Mouse (Mus musculus): ENCODE measurements around the gene Ddah1.
A peak's percentile ranks its signal among the peaks of the same experiment; 100 is the strongest.

Gene Ddah1

DNA sequence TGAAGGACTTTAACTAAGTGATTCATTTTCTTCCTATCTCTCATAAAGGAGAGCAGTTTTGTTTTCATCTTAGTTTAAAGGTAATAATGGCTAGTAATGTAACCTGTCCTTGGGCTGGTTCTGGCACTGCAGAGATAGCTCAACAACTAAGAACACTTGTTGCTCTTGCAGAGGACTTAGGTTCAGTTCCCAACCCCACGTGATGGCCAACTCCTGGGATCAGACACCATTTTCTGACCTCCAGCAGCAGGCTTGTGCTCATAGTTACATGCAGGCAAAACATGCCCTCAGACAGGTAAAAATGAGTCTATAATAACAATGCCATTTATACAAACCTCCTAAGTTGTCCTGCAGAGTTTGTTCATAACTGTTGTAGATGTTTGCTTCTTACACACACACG, 5.9 kb downstream of the Ddah1 start:
- DNase-seq (ENCODE audit: low spot score) = no peak

DNA sequence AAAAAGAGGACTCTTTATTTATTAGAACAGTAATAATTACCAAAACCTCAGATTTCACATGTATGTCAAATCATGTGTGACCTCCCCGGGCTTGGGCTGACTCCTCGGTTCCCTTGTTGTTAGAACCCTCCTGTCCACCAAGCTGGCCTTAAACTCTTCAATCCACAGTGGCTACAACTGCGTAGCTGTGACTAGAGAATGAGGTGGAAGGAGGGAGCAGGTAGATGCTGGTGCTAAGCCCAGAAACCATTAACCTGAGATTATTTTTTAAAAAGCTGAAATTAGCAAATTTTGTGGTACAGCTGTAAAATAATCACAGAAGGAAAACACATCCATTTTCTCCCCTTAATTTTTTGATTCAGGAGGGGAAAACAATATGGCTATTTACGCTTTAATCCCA, 10.0 kb downstream of the Ddah1 start:
- no peak for DNase-seq (ENCODE audit: low spot score)

DNA sequence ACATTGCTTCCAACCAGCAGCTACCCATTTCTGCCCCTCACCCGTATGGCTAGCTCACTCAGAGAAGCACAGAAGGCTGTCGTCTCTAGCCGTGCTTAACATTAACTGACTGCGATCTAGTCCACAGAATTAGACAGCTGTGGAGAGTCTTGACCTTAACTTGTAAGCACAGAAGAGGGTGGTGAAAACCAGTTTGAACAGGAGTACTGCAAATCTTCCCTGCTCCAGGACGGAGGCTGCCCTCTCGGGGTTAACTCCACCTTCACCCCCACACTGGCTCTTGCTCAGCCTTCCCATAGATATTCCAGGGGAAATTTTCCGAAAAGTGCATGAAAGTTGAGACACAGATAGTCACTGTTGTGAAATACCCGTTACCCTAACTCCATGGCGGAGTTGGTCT, 14.9 kb downstream of the Ddah1 start:
- DNase-seq (ENCODE audit: low spot score) = no peak

DNA sequence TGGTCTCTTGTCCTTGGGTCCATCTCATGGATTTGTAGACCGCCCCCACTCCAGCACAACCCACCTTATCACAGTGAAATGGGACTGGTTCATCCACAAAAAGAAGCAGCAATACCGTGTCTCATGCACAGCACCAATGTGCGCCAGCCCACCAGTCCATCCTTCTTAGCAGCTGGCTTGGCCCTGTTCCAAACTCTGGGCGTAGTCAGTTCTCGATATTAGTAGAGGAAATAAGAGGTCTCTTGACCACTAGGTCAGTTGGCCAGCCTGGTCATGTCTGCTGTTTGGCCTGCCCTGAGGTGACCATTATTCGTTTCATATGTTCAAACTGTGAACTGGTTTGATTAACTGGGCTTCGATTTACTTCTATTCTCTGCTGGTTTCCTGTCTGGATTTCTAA, 15.9 kb downstream of the Ddah1 start:
- DNase-seq (ENCODE audit: low spot score) = no peak

DNA sequence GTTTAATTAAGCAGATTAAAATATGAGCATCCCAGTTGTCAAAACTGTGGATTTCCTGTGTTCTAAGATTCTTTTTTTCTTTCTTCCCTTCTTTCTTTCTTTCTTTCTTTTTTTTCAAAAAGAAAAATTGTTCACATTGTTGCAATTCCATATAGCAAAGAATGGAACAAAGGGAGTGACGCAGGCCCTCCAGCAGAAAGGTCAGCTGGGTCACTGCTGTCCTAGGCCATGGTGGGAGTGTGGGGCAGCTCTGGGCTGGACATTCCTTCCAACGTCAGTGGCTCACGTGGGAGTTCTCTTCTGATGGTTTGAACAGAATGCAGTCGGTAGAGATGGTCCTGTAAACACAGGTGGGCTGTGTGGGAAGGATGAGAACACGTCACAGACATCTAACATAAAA, 16.8 kb downstream of the Ddah1 start:
- no peak for DNase-seq (ENCODE audit: low spot score)

DNA sequence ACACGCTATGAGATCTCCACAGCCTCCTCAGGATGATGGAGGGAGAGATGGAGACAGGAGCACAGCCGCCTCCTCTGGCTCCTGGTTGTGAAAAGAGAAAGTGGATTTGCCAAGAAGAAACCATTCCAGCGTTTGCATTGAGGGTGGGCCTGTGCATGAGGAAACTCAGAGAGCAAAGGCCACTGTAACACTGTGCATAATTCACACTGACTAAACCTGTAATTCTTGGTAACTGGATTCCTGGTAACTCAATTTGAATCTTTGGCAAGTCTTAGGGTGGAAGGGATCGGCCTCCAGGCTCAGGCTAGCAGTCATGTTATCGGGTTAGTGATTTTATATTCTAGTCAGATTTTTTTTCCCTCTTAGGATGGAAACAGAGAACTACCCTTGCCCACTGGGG, 17.4 kb downstream of the Ddah1 start:
- DNase-seq (ENCODE audit: low spot score) = no peak

DNA sequence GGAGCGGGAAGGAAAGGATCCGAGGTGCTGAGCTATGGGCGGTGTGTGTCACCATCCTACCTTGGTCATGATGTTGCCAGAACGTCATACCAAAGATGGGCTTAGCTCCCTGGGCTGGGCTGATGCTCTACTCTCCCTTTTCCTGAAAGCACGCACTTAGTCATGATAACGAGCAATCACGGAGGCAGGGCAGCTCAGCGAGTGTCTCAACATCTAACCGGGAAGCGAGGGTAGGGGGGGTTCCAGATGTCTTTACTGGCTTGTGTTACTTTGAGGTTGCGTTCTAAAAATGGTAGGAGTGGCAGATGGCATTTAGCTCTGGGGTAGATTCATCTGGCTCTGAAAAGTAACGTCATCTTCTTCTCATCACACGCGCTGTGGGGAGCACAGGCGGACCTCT, 18.5 kb downstream of the Ddah1 start:
- DNase-seq (ENCODE audit: low spot score) = no peak

DNA sequence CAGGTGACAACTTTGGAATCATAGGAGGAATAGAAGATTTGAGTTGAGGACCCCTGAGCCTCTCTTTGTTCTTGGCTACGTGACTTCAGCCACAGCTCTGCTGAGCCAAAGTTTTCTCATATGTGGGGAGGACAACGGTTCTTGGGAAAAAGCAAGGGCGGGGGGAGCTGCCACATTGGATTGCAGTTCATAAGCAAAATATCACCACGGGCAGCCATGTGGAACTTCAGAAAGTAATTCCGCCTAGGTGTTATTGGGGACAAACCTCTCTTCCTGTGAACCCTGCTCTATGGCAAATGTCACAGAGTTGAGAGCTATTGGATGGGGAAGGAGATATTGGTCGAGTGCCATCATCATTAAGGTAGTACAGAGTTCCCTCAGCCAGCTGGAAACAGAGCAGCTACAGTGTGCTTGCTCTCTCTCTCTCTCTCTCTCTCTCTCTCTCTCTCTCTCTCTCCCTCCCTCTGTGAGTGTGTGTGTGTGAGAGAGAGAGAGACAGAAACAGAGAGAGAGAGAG, 20.0 kb downstream of the Ddah1 start:
- no peak for DNase-seq (ENCODE audit: low spot score)

DNA sequence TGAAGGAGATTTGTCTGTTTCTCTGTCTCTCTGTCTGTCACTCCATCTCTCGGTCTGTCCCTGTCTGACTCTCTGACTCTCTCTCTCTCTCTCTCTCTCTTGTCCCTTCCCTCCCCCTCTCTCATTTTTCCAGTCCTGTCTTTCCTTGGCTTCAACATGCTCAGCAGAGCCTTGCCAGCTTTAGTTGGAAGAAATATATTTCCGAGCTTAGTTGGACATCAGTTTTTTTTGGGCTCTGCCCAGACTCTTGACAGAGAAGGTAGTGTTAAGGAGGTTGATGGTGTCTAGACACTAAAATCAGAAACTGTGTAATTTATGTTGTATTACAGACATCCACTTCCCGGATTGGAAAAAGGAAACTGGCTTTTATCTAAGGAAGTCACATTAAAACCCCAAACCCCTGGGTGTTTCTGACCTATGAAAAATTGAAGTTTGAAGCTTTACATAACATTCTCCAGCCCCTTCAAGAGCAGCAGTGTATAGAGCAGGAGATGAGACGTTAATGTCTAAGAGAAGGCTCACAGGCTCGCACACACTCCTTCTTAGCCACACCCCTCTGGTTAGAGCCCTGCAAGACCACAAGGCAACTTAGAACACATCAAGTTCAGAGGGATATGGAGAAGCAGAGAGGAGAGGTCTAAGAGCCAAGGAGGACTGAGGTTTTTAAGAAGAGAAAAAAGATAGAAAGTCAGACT, 21.0 kb downstream of the Ddah1 start:
- no peak for DNase-seq (ENCODE audit: low spot score)

DNA sequence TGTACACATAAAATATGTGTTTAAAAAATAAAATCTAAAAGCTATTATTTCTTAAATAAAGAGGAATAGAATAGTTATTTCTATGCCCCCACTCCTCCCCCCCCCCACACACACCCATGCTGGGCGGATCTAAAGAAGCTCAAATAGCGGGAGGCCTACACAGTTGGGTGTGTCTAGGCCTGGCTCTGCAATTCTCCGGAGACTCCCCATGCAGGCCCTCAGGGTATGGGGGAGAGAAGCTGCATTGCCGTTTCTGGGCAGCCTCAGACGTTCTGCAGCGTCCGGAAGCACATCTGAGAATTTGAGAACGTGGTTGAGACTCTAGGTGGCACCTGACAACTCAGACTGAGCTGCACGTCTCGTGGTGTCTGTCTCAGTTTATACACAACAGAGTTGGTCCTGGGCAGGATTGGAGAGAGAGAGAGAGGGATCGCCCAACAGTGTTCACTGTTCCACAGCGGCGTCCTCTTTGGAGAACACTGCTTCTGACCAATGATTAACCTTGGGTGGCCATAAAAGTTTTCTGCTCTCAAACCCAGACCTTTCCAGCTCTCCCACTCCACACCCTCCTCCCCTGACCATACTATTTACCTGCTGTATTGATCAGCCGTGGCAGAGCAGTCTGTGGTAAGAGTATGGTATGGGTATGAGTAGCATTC, 22.4 kb downstream of the Ddah1 start:
- DNase-seq (ENCODE audit: low spot score) = no peak

DNA sequence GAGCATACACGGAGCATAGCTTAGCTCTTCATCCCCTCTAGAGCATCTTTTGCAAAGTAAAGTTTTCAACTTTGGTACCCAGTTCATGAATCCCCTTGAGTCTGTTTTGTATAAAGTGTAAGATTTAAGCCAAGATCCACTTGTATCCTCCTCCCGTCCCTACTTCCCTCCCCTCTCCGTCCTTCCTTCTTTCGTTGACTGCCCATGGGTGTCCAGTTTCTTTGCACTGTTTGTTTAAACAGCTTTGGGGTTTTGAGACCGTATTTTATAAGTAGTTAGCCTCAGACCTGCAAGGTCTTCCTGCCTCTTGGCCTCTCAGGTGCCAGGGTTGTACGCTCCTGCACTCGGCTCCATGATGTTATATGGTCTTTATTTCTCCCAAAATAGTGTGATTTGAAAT, 26.8 kb downstream of the Ddah1 start:
- no peak for DNase-seq (ENCODE audit: low spot score)

DNA sequence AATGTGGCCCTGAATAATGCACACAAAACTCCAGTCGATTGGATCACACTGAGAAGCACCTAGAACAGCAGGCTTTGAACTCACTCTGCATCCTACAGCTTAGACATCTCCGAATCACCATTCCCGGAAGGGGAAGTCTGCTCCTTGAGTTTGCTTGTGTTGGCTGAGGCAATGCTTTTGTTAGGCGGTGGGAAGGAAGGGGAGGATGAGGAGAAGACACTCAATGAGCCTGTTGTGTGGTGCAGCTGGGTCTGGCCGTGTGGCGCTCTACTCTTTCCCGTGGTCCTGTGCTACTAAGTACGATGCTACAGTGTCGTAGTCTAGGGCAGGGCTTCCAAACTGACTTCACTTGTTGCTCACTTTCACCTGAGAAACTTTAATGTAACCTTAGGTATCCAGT, 28.8 kb downstream of the Ddah1 start:
- no peak for DNase-seq (ENCODE audit: low spot score)

DNA sequence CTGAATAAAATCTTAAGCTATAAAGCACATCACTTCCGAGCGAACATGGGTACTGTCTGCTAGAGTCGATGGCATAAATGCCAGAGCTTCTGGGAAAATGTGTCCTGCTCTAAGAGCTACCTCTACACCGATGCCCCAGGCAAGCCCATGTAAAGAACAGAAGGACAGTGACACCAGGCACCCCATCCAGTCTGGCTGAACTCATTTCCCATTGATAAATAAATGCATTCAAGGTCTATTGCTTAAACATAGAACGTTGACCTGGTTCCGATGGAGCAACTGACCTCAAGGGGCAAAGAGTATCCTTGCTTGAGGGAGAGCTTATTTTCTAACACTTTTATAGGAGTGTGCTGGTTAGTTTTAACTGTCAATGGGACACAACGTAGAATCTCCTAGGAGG, 30.6 kb downstream of the Ddah1 start:
- no peak for DNase-seq (ENCODE audit: low spot score)

DNA sequence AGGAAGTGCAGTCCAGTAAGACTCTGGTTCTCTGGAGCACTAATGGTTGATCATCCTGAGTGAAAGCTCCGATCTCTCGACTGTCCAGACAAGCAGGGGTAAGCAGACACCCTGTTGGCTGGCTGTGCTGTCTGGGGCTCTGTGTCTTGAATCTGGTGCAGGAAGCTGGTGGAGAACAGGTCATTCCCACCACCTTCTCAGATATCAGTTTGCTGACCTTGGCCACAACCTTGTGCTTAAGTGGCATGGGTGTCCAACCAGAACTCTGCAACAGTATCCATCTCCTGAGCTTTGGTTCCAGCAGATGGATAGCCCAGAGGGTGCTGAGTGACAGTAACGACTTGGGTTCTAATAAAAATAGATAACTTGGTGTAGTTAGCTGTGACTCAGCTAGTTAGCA, 31.8 kb downstream of the Ddah1 start:
- DNase-seq (ENCODE audit: low spot score) = no peak

DNA sequence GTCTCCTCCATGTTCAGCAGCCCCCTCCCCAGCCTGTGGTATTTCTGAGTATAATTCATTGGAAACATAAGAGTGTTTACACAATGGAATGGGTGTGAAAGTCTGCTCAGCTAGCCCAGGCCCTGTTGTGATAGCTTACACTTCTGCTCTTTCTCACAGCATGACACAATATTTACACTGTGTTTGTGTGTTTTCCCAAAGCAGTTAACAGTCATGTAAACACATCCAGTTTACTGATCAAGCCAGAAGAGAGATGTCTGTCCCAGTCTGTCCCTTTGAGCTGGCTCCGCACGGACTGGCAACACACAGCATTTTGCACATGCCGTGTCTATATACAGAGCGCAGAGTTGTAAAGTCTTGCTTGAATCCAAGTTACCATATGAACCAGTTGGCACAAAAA, 32.2 kb downstream of the Ddah1 start:
- no peak for DNase-seq (ENCODE audit: low spot score)

DNA sequence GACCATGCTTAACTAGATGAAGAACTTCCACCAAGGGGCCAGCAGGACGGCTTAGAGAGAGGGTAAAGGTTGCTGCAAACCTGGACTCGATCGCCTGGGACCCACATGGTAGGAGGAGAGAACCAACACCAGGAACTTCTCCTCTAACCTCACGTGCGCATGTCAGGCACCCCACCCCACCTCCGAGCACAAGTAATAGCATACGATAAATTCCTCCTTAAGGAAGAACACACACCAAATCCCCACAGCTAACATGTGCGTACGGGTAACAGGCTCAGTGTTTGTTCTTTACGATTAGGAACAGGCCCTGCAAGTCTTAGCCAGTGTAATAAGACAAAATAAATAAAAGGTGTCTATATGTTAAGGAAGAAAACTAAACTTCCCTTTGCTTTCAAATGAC, 35.9 kb downstream of the Ddah1 start:
- no peak for DNase-seq (ENCODE audit: low spot score)

DNA sequence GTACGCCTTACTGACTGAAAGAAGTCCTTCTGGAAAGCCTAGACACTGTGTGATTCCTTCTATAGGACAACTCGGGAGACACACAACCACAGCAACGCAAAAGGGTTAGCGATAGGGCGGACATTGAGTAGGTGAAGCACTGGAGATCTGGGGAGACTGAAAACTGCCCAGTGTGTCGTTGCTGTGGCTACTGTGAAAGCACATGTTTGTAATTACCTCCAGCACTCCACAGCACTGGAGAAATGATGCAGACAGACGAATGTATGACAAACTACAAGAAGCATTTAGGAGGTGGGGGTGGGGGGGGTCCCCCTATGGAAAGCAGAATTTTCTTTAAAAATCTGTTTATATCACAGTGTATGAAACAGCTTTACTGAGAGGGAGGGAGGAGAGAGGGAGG, 37.4 kb downstream of the Ddah1 start:
- DNase-seq (ENCODE audit: low spot score) = peak; percentile 45

DNA sequence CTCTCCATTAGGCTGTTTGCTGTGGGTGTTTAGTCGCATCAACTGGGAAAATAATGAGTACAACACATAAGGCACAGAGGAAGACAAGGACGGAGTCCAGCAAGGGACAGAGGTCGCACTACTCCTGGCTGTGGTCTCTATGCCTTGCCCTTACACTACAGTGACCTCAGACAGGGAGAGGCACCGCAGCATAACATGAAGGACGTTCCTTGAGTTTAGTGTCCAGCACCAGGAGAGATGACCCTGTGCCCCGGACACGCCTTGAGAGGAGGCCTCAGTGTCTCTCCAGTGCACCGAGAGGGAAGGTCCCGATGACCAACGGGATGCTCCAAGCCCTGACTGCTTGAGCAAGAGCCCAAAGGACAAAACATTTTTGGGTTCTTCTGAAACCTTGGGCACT, 39.6 kb downstream of the Ddah1 start:
- no peak for DNase-seq (ENCODE audit: low spot score)

DNA sequence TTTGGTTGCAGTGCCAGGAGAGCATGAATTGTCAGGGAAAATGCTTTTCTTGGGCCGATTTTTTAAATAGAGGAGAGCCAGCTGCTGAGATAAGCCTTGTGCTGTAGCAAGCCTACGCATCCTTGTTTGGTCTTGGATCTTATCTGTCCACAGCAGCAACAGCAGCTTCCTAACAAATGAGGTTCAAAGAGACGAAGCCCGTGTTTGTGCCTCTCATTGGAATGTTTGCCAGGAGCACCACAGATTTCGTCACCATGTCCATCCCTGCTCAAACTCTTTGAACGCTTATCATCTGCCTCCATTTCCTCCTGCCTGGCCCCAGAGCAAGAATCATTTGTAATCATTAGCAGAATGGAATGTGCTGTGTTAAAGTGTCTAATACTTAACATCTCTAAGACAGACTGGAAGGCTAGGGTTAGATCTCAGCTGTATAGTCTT, 40.3 kb downstream of the Ddah1 start:
- DNase-seq (ENCODE audit: low spot score) = peak; percentile 50

DNA sequence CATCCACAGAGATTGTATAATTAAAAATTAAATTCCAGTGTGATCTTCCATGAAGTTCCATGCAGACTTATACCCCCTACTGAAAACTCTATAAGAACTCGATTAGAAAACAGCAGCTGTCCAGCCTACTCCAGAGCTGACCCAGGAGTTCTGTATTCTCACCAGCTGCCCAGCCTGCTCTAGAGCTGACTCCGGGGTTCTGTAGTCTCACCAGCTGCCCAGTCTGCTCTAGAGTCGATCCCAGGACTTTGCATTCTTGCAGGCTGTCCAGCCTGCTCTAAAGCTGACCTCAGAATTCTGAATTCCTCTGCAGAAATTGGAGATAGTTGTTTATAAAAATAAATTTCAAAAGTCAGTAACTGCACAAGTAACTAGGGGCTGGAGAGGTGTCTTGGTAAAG, 40.9 kb downstream of the Ddah1 start:
- DNase-seq (ENCODE audit: low spot score) = no peak

DNA sequence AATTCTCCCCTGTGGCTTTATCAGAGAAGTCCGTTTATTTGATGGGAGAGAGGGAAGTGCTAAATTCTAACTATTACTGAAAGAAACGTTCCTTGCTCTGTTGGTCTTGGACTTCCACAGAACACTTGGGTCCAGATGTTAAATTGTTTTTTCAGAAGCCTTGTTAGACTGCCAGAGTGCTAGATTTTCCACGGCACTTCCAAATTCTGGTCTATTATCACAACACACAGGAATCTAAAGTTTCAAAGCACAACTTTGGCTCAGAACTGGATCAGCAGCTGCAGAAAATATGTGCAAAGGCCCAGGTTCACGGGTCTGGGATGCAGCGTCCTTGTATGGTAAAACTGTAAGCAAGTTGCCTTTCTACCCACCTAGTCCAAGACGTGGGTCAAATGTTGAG, 43.6 kb downstream of the Ddah1 start:
- DNase-seq (ENCODE audit: low spot score) = no peak

DNA sequence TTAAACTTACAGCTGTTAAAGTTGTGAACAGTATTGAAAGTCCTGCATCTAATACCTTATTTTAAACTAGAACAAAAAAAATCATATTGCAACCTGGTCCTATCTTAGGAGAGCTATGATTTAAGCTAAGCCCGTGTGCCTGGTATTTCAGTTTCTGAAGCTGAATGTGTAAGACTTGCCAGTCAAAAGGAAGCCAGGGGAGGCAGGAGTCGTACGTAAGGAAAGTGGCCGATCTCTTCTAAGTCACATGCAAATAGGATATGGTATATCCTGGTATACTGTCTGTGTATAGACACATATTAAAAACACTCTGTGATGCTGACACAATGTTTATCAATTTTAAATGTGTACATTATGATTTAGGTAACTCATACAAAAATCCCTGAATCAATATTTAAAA, 47.4 kb downstream of the Ddah1 start:
- peak; percentile 47 for DNase-seq (ENCODE audit: low spot score)

DNA sequence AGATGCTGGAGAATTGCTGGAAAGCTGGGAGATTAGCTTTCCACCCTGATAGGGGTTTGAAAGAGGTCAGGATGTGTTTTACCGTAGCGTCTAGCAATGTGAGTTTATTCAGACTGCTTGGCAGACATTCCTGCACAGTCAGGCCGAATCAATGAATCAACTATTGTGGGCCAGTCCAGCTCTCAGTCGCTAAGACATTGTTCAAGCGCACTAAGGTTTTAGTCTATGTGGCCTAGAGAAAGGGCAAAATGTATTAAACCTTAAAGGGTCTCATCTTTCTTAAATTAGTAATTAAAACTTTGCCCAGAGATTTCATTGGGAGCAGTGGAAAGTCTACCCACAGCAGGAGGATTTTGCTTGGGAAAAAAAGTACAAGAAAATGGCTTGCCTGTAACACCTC, 48.0 kb downstream of the Ddah1 start:
- DNase-seq (ENCODE audit: low spot score) = peak; percentile 61

DNA sequence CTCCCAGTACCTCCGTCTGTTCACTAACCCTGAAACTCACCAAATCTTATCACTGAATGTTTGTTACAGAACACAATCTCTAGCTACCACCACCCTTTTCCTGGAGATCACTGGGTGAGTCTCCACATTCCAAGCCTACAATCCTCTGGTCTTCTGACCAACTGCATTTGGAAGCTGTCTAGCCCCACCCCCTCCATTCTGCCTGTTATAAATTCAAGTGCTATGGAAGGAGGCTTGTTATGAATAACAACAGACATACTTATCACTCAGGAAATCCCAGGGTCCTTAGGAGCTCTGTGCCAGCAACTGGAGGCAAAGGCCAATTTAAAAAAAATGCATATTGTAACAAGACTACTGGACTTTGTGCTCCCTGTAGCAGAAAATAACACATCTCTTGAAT, 58.3 kb downstream of the Ddah1 start:
- DNase-seq (ENCODE audit: low spot score) = no peak

Measured in embryo, embryonic 10.5 days (tissue).